ENCODE assay signal across 9 mouse cellular contexts in the genomic region with DNA sequence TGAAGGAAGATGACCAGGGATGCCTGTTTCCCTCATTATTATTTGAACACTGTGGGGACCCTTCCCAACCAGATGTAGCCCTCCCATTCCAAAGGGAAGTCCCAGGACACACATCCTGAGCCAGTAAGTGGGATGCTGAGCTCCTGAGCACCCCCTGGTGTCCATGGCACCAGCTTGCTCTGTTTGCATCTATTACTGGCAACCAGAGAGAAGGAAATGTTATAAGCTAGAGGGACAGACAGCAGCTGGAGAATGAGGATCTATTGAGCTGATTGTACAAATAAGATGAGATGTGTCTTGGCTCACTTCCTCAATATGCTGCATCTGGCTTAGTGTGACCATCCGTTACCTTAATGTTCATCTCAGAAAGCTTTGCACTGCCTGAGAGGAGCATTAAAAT.
A peak's percentile ranks its signal among the peaks of the same experiment; 100 is the strongest.
DNase-seq lines count a peak whose midpoint lies in the region; ATAC-seq and TF ChIP-seq lines count a peak whose summit lies in the region.
"Had no signal": no experiment of that assay in that cellular context is flagged by ENCODE, and none has a peak within 500 bp of the region (broad histone marks: within the 10 kb centered on the region; RNA-seq: fewer than 3 reads in every experiment).

No protein-coding gene starts in this region.

- H3K4me1 ChIP-seq in forebrain, postnatal 0 days (ENCODE audit: insufficient read depth), result no peaks in the 10 kb centered on the region
- no peaks in the 10 kb centered on the region for H3K4me1 ChIP-seq in forebrain, embryonic 13.5 days
- H3K4me1 ChIP-seq in midbrain, embryonic 14.5 days (ENCODE audit: control insufficient read depth, insufficient read depth, low read length), result no peaks in the 10 kb centered on the region
- no peaks in the 10 kb centered on the region for H3K4me1 ChIP-seq in midbrain, embryonic 13.5 days (replicated peaks)
- H3K4me1 ChIP-seq in forebrain, embryonic 15.5 days, result no peaks in the 10 kb centered on the region
- H3K4me1 ChIP-seq: heart, embryonic 13.5 days had no signal

- TF ChIP-seq CTCF in forebrain, postnatal 0 days (IDR thresholded peaks at IDR 0.05; ENCODE audit: low read depth), result peak; percentile 50

- WGBS in forebrain, postnatal 0 days, result 79% methylated on average over 1 of the region's 1 CpGs
- WGBS in forebrain, embryonic 13.5 days, result 97% methylated on average over 1 of the region's 1 CpGs
- WGBS in midbrain, embryonic 14.5 days, result 82% methylated on average over 1 of the region's 1 CpGs
- 83% methylated on average over 1 of the region's 1 CpGs for WGBS in midbrain, embryonic 13.5 days
- WGBS in forebrain, embryonic 15.5 days, result 85% methylated on average over 1 of the region's 1 CpGs

- H3K27me3 ChIP-seq in forebrain, postnatal 0 days (ENCODE audit: insufficient read depth, low read length), result no peaks in the 10 kb centered on the region
- H3K27me3 ChIP-seq in forebrain, embryonic 13.5 days, result no peaks in the 10 kb centered on the region
- no peaks in the 10 kb centered on the region for H3K27me3 ChIP-seq in midbrain, embryonic 14.5 days (ENCODE audit: control insufficient read depth, insufficient read depth, low read length)
- H3K27me3 ChIP-seq in midbrain, embryonic 13.5 days, result peaks cover 4% of the 10 kb centered on the region; the same call in 1 of the 2 replicates
- no peaks in the 10 kb centered on the region for H3K27me3 ChIP-seq in forebrain, embryonic 15.5 days
- H3K27me3 ChIP-seq: heart, embryonic 13.5 days had no signal

- H3K4me2 ChIP-seq in forebrain, postnatal 0 days (ENCODE audit: low read depth), result no peak overlapping the region
- H3K4me2 ChIP-seq in forebrain, embryonic 13.5 days, result no peak overlapping the region
- no peak overlapping the region for H3K4me2 ChIP-seq in midbrain, embryonic 14.5 days (ENCODE audit: low read length)
- H3K4me2 ChIP-seq in midbrain, embryonic 13.5 days (replicated peaks), result no peak overlapping the region
- no peak overlapping the region for H3K4me2 ChIP-seq in forebrain, embryonic 15.5 days (replicated peaks)
- H3K4me2 ChIP-seq: heart, embryonic 13.5 days had no signal

- H3K27ac ChIP-seq in forebrain, postnatal 0 days (ENCODE audit: low read depth, low read length), result no peak overlapping the region
- H3K27ac ChIP-seq in forebrain, embryonic 13.5 days, result no peak overlapping the region
- H3K27ac ChIP-seq in midbrain, embryonic 14.5 days (replicated peaks; ENCODE audit: low read depth, low read length), result no peak overlapping the region
- no peak overlapping the region for H3K27ac ChIP-seq in midbrain, embryonic 13.5 days
- no peak overlapping the region for H3K27ac ChIP-seq in forebrain, embryonic 15.5 days (replicated peaks)
- H3K27ac ChIP-seq: heart, embryonic 13.5 days had no signal

- no peaks in the 10 kb centered on the region for H3K9me3 ChIP-seq in forebrain, postnatal 0 days (ENCODE audit: low read length)
- no peaks in the 10 kb centered on the region for H3K9me3 ChIP-seq in forebrain, embryonic 13.5 days (replicated peaks)
- no peaks in the 10 kb centered on the region for H3K9me3 ChIP-seq in midbrain, embryonic 14.5 days (ENCODE audit: control insufficient read depth, low read length)
- no peaks in the 10 kb centered on the region for H3K9me3 ChIP-seq in midbrain, embryonic 13.5 days
- H3K9me3 ChIP-seq in forebrain, embryonic 15.5 days, result no peaks in the 10 kb centered on the region
- H3K9me3 ChIP-seq: heart, embryonic 13.5 days had no signal

- H3K9ac ChIP-seq in forebrain, postnatal 0 days, result no peak overlapping the region
- no peak overlapping the region for H3K9ac ChIP-seq in forebrain, embryonic 13.5 days
- H3K9ac ChIP-seq in midbrain, embryonic 14.5 days (replicated peaks; ENCODE audit: low read length), result no peak overlapping the region
- no peak overlapping the region for H3K9ac ChIP-seq in midbrain, embryonic 13.5 days (replicated peaks)
- H3K9ac ChIP-seq in forebrain, embryonic 15.5 days (replicated peaks), result no peak overlapping the region
- H3K9ac ChIP-seq: heart, embryonic 13.5 days had no signal

- ATAC-seq in forebrain, postnatal 0 days, result no peak
- no peak for ATAC-seq in forebrain, embryonic 13.5 days
- ATAC-seq in midbrain, embryonic 14.5 days (ENCODE audit: low FRiP score, low TSS enrichment), result no peak
- ATAC-seq in midbrain, embryonic 13.5 days, result no peak
- ATAC-seq in common myeloid progenitor, adult 5-6 weeks (replicated peaks; ENCODE audit: low read depth, poor library complexity, severe bottlenecking), result peak; percentile 75
- ATAC-seq in forebrain, embryonic 15.5 days (replicated peaks), result no peak

- no peak overlapping the region for H3K4me3 ChIP-seq in forebrain, postnatal 0 days (ENCODE audit: low read depth, low read length)
- H3K4me3 ChIP-seq in forebrain, embryonic 13.5 days, result no peak overlapping the region
- H3K4me3 ChIP-seq in midbrain, embryonic 14.5 days (replicated peaks; ENCODE audit: low read depth, low read length), result no peak overlapping the region
- H3K4me3 ChIP-seq in midbrain, embryonic 13.5 days (replicated peaks), result no peak overlapping the region
- H3K4me3 ChIP-seq in forebrain, embryonic 15.5 days, result no peak overlapping the region
- H3K4me3 ChIP-seq: heart, embryonic 13.5 days had no signal

- no peak for DNase-seq in forebrain, postnatal 0 days
- DNase-seq in midbrain, embryonic 14.5 days, result peak; percentile 39
- DNase-seq in kidney, postnatal 25 days, result peak; percentile 43 to 46
- peak; percentile 36 for DNase-seq in mesoderm, embryonic 11.5 days (ENCODE audit: low read depth, low spot score)

- H3K36me3 ChIP-seq in forebrain, postnatal 0 days (ENCODE audit: insufficient read depth), result no peaks in the 10 kb centered on the region
- no peaks in the 10 kb centered on the region for H3K36me3 ChIP-seq in forebrain, embryonic 13.5 days (ENCODE audit: poor library complexity, severe bottlenecking)
- no peaks in the 10 kb centered on the region for H3K36me3 ChIP-seq in midbrain, embryonic 14.5 days (ENCODE audit: control insufficient read depth, insufficient read depth, low read length)
- no peaks in the 10 kb centered on the region for H3K36me3 ChIP-seq in midbrain, embryonic 13.5 days
- H3K36me3 ChIP-seq in forebrain, embryonic 15.5 days, result no peaks in the 10 kb centered on the region
- H3K36me3 ChIP-seq: heart, embryonic 13.5 days had no signal
